In the genomic region with DNA sequence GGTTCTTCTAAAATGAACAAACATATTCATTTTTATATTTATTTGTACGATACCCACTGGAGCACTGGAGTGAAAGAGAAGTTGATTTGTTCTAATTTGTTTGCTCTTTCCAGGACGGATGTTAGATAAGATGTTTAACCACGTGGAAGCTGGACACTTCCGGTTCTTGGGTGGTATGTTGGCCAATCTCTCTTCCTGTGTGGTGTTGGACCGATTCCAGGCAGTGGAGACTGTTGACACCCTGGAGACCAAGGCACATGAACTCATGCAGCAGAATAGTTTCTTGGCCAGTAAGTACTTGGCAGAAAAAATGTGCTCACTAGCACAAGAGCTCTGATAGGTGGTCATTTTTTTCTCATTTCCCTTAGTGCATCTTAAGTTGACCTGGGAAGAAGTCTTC, we compare ENCODE assay signal across 19 mouse cellular contexts.
DNase-seq lines count a peak whose midpoint lies in the region; ATAC-seq and TF ChIP-seq lines count a peak whose summit lies in the region.
"Had no signal": no experiment of that assay in that cellular context is flagged by ENCODE, and none has a peak within 500 bp of the region (broad histone marks: within the 10 kb centered on the region; RNA-seq: fewer than 3 reads in every experiment).

No protein-coding gene starts in this region.

- no peaks in the 10 kb centered on the region for H3K36me3 ChIP-seq in midbrain, postnatal 0 days (ENCODE audit: insufficient read depth, low read length)
- no peaks in the 10 kb centered on the region for H3K36me3 ChIP-seq in midbrain, embryonic 13.5 days
- no peaks in the 10 kb centered on the region for H3K36me3 ChIP-seq in liver, postnatal 0 days (replicated peaks; ENCODE audit: insufficient read depth, low read length)
- no peaks in the 10 kb centered on the region for H3K36me3 ChIP-seq in midbrain, embryonic 10.5 days
- H3K36me3 ChIP-seq: embryonic facial prominence, embryonic 12.5 days; G1E; liver, embryonic 13.5 days had no signal

- WGBS in midbrain, postnatal 0 days = 80% methylated on average over 5 of the region's 5 CpGs
- WGBS in midbrain, embryonic 13.5 days = 88% methylated on average over 5 of the region's 5 CpGs
- WGBS in liver, postnatal 0 days (ENCODE audit: insufficient replicate concordance) = 25% methylated on average over 5 of the region's 5 CpGs
- WGBS in midbrain, embryonic 10.5 days = 87% methylated on average over 5 of the region's 5 CpGs

- H3K9me3 ChIP-seq in midbrain, postnatal 0 days (ENCODE audit: low read length) = no peaks in the 10 kb centered on the region
- H3K9me3 ChIP-seq in midbrain, embryonic 13.5 days = no peaks in the 10 kb centered on the region
- no peaks in the 10 kb centered on the region for H3K9me3 ChIP-seq in liver, postnatal 0 days (ENCODE audit: low read length)
- H3K9me3 ChIP-seq in midbrain, embryonic 10.5 days (replicated peaks) = no peaks in the 10 kb centered on the region
- H3K9me3 ChIP-seq: embryonic facial prominence, embryonic 12.5 days; G1E; liver, embryonic 13.5 days had no signal

- no peaks in the 10 kb centered on the region for H3K4me1 ChIP-seq in midbrain, postnatal 0 days (ENCODE audit: insufficient read depth, low read length)
- no peaks in the 10 kb centered on the region for H3K4me1 ChIP-seq in midbrain, embryonic 13.5 days (replicated peaks)
- no peaks in the 10 kb centered on the region for H3K4me1 ChIP-seq in liver, postnatal 0 days (ENCODE audit: insufficient read depth)
- no peaks in the 10 kb centered on the region for H3K4me1 ChIP-seq in midbrain, embryonic 10.5 days
- H3K4me1 ChIP-seq: embryonic facial prominence, embryonic 12.5 days; liver, embryonic 13.5 days had no signal

- no peak overlapping the region for H3K4me2 ChIP-seq in midbrain, postnatal 0 days (ENCODE audit: low read depth, low read length, poor library complexity, severe bottlenecking)
- no peak overlapping the region for H3K4me2 ChIP-seq in midbrain, embryonic 13.5 days (replicated peaks)
- H3K4me2 ChIP-seq in liver, postnatal 0 days (ENCODE audit: low read depth, low read length) = no peak overlapping the region
- H3K4me2 ChIP-seq: embryonic facial prominence, embryonic 12.5 days; liver, embryonic 13.5 days had no signal

- H3K4me3 ChIP-seq in midbrain, postnatal 0 days (ENCODE audit: low read depth, low read length) = no peak overlapping the region
- H3K4me3 ChIP-seq in midbrain, embryonic 13.5 days (replicated peaks) = no peak overlapping the region
- H3K4me3 ChIP-seq in liver, postnatal 0 days (ENCODE audit: low read depth, low read length) = no peak overlapping the region
- no peak overlapping the region for H3K4me3 ChIP-seq in midbrain, embryonic 10.5 days
- H3K4me3 ChIP-seq: embryonic facial prominence, embryonic 12.5 days; liver, embryonic 13.5 days had no signal

- H3K9ac ChIP-seq in midbrain, postnatal 0 days (replicated peaks; ENCODE audit: low read length, poor library complexity, severe bottlenecking) = no peak overlapping the region
- no peak overlapping the region for H3K9ac ChIP-seq in midbrain, embryonic 13.5 days (replicated peaks)
- no peak overlapping the region for H3K9ac ChIP-seq in liver, postnatal 0 days (replicated peaks)
- H3K9ac ChIP-seq: embryonic facial prominence, embryonic 12.5 days; liver, embryonic 13.5 days had no signal

- H3K27ac ChIP-seq in midbrain, postnatal 0 days (ENCODE audit: low read depth, low read length) = no peak overlapping the region
- H3K27ac ChIP-seq in midbrain, embryonic 13.5 days = no peak overlapping the region
- H3K27ac ChIP-seq in liver, postnatal 0 days (ENCODE audit: low read depth) = no peak overlapping the region
- H3K27ac ChIP-seq in midbrain, embryonic 10.5 days (replicated peaks) = no peak overlapping the region
- H3K27ac ChIP-seq: embryonic facial prominence, embryonic 12.5 days; liver, embryonic 13.5 days had no signal

- no peaks in the 10 kb centered on the region for H3K27me3 ChIP-seq in midbrain, postnatal 0 days (ENCODE audit: insufficient read depth, low read length)
- no peaks in the 10 kb centered on the region for H3K27me3 ChIP-seq in midbrain, embryonic 13.5 days
- H3K27me3 ChIP-seq in liver, postnatal 0 days (ENCODE audit: insufficient read depth, low read length) = no peaks in the 10 kb centered on the region
- H3K27me3 ChIP-seq in midbrain, embryonic 10.5 days (ENCODE audit: low read depth, poor library complexity, severe bottlenecking) = no peaks in the 10 kb centered on the region
- H3K27me3 ChIP-seq: embryonic facial prominence, embryonic 12.5 days; liver, embryonic 13.5 days had no signal

- no peak for TF ChIP-seq EP300 in liver, postnatal 0 days (IDR thresholded peaks at IDR 0.05; ENCODE audit: low read depth)

- ATAC-seq in midbrain, postnatal 0 days (ENCODE audit: low FRiP score) = no peak
- no peak for ATAC-seq in midbrain, embryonic 13.5 days
- no peak for ATAC-seq in liver, postnatal 0 days
- no peak for ATAC-seq in megakaryocyte-erythroid progenitor cell, adult 5-6 weeks (replicated peaks; ENCODE audit: low FRiP score, low TSS enrichment, poor library complexity, severe bottlenecking)
- ATAC-seq: CD4-positive, CD25-positive, alpha-beta regulatory T cell, adult 4 months had no signal

- no peak for TF ChIP-seq CTCF in midbrain, postnatal 0 days (IDR thresholded peaks at IDR 0.05)
- no peak for TF ChIP-seq CTCF in liver, postnatal 0 days (IDR thresholded peaks at IDR 0.05; ENCODE audit: low read depth)

- DNase-seq in kidney, postnatal 10 days = peak; percentile 5
- no peak for DNase-seq in kidney, postnatal 14 days
- DNase-seq in midbrain, postnatal 0 days (ENCODE audit: low spot score) = peak; percentile 8
- peak; percentile 40 for DNase-seq in liver, postnatal 0 days
- no peak for DNase-seq in midbrain, embryonic 10.5 days (ENCODE audit: low spot score)
- DNase-seq: adrenal gland, adult 8-10 months; cerebellum, adult 18-20 months; gastrocnemius, postnatal 10 days; kidney, adult 18-20 months; kidney, postnatal 36 days; liver, embryonic 13.5 days; retina, postnatal 1 day; right cerebral cortex, postnatal 4 days; thymus, postnatal 25 days had no signal

Comparison
In these comparisons a context has a peak if more than half of its experiments do, and no peak if none do; other contexts are left out.
1. DNase-seq: peak in kidney, postnatal 10 days (single experiment), midbrain, postnatal 0 days (single experiment) and liver, postnatal 0 days (single experiment); none in kidney, postnatal 14 days (single experiment) and midbrain, embryonic 10.5 days (single experiment).